Mouse (Mus musculus): Measurements from ENCODE around the gene Pdzd4. TPM values are rescaled to one million over a fixed set of nuclear protein-coding genes. Genes with fewer than 3 reads are reported as not detected.
A peak's percentile ranks its signal among the peaks of the same experiment; 100 is the strongest.

Gene Pdzd4
- polyA plus RNA-seq (2015; fragmentation: Nextera tagmentation; extraction: Ambion mirVana): 1.2 and 1.6 TPM in 2 replicates

DNA sequence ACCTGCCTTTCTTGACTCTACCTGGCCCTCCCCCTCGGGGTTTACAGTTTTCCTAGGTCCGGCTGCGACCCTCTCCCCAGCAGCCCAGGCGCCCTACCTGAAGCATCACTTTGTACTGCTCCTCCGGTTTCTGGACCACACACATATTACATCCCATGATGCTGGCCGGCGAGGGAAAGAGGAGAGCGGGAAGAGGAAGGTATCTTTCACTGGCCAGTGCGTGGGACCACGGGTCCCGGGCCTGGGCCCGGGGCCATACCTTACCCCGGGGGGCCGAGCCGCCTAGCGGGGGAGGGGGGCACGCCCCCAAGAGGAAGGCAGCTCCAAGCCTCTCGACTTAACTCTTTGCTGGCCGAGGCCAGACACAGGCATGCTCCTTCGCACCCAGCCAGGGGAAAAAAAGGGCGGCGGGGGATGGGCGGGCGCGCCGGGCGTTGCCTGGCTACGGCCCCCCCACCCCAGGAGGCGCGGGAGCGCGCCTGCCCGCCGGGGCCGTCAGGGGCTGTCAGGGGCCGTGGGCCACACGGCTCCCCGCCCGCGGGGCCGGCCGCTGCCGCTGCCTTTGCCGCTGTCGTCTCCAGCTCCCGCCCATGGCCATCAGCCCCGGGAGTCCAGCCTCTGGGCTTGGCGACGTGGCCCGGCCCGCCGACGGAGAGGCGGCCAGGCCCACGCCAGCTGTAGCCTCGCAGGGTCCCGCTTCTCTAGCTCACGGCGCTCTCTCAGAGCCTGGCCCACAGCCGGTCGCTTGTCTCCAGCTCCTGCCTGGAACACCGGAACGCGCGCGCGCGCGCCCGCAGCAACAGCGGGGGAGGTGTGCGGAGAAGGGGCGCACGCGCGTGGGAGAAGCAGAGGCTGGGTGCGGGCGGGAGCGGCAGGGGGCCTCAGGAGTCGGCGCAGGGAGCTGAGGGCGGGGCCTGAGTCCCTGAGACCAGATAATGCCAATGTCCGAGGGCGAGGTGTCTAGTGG is at the start of gene Pdzd4:
TSS of gene Pdzd4 (minus strand) at position 785 of the 967 bp plus-strand sequence.
- peak within 1 kb of the TSS; percentile 63 for H3K4me3 ChIP-seq
- peak; percentile 90 for ATAC-seq (ENCODE audit: low FRiP score, low read depth)
- peaks cover 33% of the 10 kb centered on the region for H3K27me3 ChIP-seq
- no peaks in the 10 kb centered on the region for H3K36me3 ChIP-seq
- H3K4me2 ChIP-seq (replicated peaks): peak within 1 kb of the TSS; percentile 74
- H3K27ac ChIP-seq: peak within 1 kb of the TSS; percentile 67; the same call in 1 of the 2 replicates
- WGBS: 15% methylated on average over 67 of the region's 84 CpGs
- no peaks in the 10 kb centered on the region for H3K9me3 ChIP-seq
- H3K9ac ChIP-seq: peak within 1 kb of the TSS; percentile 83
- H3K4me1 ChIP-seq: 0 out of 2 replicates have a peak, but pooled peaks cover 4% of the 10 kb centered on the region

DNA sequence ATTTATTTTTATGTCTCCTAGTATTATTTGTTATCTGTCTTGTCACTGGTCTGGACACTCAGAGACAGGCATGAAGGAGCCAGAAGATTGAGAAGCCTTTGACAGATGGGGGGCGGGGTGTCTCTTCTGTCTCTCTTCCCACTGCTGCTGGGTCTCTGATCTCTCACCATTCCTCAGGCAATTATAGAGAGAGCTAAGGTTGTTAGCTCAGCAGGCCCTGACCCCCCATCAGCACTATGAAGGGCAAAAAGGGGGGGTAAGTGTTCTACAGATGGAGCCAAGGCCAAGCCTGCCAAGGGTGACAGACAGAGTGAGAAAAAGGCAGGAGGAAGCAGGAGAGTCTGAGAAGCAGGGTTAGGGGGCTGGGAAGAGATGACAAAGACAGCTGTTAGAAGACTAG is 47.2 kb upstream of the Pdzd4 start:
- no peak overlapping the region for H3K4me3 ChIP-seq
- no peak overlapping the region for H3K4me2 ChIP-seq (replicated peaks)
- H3K4me1 ChIP-seq: no peaks in the 10 kb centered on the region
- ATAC-seq (ENCODE audit: low FRiP score, low read depth): no peak
- H3K27me3 ChIP-seq: no peaks in the 10 kb centered on the region
- 50% methylated on average over 1 of the region's 1 CpGs for WGBS
- H3K36me3 ChIP-seq: no peaks in the 10 kb centered on the region
- no peak overlapping the region for H3K27ac ChIP-seq
- H3K9ac ChIP-seq: no peak overlapping the region
- no peaks in the 10 kb centered on the region for H3K9me3 ChIP-seq

DNA sequence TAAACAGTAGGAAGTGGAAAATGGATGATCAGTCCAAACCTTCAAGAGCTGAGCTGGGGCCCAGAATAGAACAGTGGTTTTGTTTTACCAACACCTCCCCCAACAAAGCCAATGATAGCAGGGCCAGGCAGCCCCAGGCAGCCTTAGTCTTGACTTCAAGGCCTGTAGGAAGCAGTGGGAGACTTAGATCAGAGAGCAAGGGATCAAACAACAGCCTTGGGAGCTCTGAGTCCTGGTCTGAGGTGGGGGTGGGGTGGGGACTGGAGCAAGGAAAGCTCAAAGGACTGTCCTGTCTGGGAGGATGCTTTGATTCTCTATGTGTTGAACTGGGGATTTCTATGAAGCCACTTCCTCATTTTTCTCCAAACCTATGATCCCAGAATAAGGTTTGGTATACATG is 46.7 kb upstream of the Pdzd4 start:
- H3K4me1 ChIP-seq: no peaks in the 10 kb centered on the region
- H3K9me3 ChIP-seq: no peaks in the 10 kb centered on the region
- H3K27ac ChIP-seq: no peak overlapping the region
- H3K4me3 ChIP-seq: no peak overlapping the region
- no peak overlapping the region for H3K9ac ChIP-seq
- H3K27me3 ChIP-seq: no peaks in the 10 kb centered on the region
- no peak overlapping the region for H3K4me2 ChIP-seq (replicated peaks)
- no peak for ATAC-seq (ENCODE audit: low FRiP score, low read depth)
- no peaks in the 10 kb centered on the region for H3K36me3 ChIP-seq

DNA sequence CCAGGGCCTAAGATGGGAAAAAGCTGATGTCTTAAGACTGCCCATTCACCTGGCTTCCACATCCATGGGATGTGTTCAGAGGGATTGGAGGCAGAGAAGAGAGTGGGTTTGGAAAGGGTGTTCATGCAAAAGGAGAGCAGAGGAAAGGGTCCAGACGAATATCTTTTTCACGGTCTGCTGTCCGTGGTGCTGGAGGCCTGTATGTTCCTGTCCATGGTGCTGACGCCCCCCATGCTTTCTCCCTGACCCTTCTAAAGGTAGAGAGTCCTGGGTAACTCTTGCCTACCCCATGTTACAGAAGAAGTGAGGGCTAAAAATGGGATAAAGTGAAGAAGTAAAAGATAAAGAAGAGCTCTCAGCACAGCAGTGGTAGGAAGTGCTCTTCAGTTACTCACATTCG is 44.6 kb upstream of the Pdzd4 start:
- Histone ChIP-seq H3K27ac (no peak overlapping the region), H3K4me1 (no peaks in the 10 kb centered on the region), H3K4me2 (replicated peaks) (no peak overlapping the region), H3K9me3 (no peaks in the 10 kb centered on the region), H3K36me3 (no peaks in the 10 kb centered on the region), H3K4me3 (no peak overlapping the region), H3K9ac (no peak overlapping the region), H3K27me3 (no peaks in the 10 kb centered on the region)
- no peak for ATAC-seq (ENCODE audit: low FRiP score, low read depth)
- 10% methylated on average over 5 of the region's 5 CpGs for WGBS

DNA sequence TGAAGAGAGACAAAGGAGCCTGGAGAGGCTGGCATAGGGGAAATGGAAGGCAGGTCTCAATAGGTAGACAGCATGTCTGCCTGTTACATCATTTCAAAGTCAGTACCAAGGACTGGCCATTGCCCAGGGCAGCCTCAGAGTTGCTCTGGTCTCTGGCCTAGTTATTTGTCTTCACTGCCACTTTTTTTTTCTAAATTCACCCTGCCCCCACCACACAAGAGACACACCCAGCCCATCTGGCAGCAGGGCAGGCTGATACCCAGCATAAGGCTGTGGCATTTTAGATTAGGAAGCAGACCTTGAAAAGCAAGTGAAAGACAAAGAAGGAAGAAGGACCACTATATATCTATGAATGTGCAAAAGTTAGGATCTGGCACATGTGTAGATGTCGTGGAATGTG is 43.1 kb upstream of the Pdzd4 start:
- Histone ChIP-seq H3K9ac (no peak overlapping the region), H3K9me3 (no peaks in the 10 kb centered on the region), H3K27ac (no peak overlapping the region), H3K4me2 (replicated peaks) (no peak overlapping the region), H3K4me1 (no peaks in the 10 kb centered on the region), H3K4me3 (no peak overlapping the region), H3K36me3 (no peaks in the 10 kb centered on the region), H3K27me3 (no peaks in the 10 kb centered on the region)
- ATAC-seq (ENCODE audit: low FRiP score, low read depth): no peak
- 73% methylated on average over 1 of the region's 1 CpGs for WGBS

DNA sequence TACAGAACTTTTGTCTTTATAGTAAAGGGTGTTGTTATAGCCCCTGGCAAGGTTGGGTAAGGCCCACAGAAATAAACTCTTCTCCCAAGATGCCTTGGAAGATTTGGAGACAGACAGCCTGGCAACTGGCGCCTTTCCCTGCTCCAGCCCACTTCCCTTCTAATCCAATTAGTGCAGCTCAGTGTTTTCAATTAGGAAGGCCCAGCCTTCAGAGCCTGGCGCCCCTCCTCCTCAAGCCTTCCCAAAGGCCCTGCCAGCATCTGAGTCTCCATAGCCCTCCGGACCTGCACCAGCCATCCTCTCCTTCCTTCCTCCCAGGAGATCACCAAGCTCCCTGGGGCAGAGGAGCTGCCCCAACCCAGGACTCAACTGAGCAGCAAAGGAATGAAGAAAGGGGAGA is 42.5 kb upstream of the Pdzd4 start:
- H3K9ac ChIP-seq: no peak overlapping the region
- H3K9me3 ChIP-seq: no peaks in the 10 kb centered on the region
- no peaks in the 10 kb centered on the region for H3K36me3 ChIP-seq
- no peaks in the 10 kb centered on the region for H3K4me1 ChIP-seq
- WGBS: 25% methylated on average over 3 of the region's 3 CpGs
- H3K27ac ChIP-seq: no peak overlapping the region
- no peaks in the 10 kb centered on the region for H3K27me3 ChIP-seq
- no peak overlapping the region for H3K4me2 ChIP-seq (replicated peaks)
- H3K4me3 ChIP-seq: no peak overlapping the region
- no peak for ATAC-seq (ENCODE audit: low FRiP score, low read depth)

DNA sequence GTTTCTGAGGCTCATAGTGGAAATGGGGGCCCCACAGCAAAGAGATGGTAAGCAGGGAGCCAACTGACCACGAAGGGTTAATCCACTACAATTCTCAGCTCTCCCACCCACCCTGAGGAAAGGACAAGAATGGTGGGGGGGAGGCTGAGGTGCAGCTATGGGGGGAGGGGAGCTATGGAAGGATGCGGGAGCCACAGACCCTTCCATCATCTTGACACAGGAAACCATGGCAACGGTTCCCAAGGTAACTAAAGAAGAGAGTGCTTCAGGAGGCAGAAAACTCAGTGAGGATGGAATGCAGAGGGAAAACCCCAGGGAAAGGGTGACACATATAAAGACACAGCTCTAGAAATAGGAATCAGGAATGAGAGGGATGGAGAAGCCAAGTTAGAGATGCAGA is 39.9 kb upstream of the Pdzd4 start:
- H3K27ac ChIP-seq: no peak overlapping the region
- H3K4me3 ChIP-seq: no peak overlapping the region
- H3K27me3 ChIP-seq: no peaks in the 10 kb centered on the region; the same call in 1 of the 2 replicates
- no peaks in the 10 kb centered on the region for H3K9me3 ChIP-seq
- no peak overlapping the region for H3K4me2 ChIP-seq (replicated peaks)
- H3K9ac ChIP-seq: no peak overlapping the region
- H3K36me3 ChIP-seq: no peaks in the 10 kb centered on the region
- 50% methylated on average over 3 of the region's 3 CpGs for WGBS
- ATAC-seq (ENCODE audit: low FRiP score, low read depth): no peak
- H3K4me1 ChIP-seq: no peaks in the 10 kb centered on the region

DNA sequence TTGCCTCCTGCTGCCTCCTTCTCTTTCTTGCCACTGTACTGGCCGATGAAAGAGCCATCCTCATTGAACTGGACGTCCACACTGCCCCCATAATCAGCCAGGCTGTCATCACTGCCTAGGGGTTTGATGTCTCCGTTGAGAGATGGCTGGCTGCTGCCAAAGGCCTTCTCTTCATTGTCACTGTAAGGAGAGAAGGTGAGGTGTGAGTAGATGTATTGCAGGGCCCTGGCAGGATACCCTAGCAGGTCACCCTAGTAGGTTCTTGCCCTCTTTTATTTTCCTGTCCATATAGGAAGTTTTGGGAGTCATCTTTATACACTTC is 30.3 kb upstream of the Pdzd4 start:
- Histone ChIP-seq H3K4me1 (no peaks in the 10 kb centered on the region), H3K9ac (no peak overlapping the region), H3K36me3 (no peaks in the 10 kb centered on the region), H3K4me2 (replicated peaks) (no peak overlapping the region), H3K9me3 (no peaks in the 10 kb centered on the region), H3K27ac (no peak overlapping the region), H3K4me3 (no peak overlapping the region), H3K27me3 (no peaks in the 10 kb centered on the region)
- 71% methylated on average over 3 of the region's 3 CpGs for WGBS
- no peak for ATAC-seq (ENCODE audit: low FRiP score, low read depth)

DNA sequence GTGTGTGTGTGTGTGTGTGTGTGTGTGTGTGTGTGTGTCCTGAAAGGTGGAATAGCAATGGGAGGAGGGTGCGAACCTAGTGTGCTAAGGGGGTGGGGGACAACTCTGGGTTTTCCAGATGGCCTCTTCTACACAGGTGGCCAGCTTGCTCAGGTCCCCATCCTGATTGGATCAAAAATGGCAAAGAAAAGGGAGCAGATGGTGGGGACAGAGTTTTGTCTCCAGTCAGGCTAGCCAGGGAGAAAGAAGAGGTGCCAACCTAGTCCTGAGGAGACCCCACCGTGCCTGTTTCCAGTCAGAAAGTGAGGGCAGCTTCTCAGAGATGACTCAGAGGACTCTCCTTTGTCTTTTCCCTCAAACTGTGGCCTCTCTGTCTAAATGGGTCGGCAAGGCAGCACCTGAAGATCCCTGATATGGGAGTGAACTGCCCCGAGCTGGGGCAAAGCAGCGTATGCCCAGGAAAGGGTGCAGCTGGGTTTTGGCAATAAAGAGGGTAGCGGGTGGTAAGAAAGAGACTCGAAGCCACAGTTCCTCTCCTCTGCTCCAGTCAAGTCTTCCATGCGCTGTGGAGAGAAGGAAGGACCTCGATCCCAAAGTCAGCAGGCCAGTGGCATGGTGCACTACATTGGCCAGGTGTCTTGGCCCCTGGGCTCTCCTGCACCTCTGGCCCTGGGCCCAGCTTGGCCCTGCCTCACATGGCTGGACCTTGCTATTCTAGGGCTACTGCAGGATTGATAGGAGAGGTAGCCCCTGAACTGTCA is 29.7 kb upstream of the Pdzd4 start:
- Histone ChIP-seq H3K27me3 (no peaks in the 10 kb centered on the region), H3K9me3 (no peaks in the 10 kb centered on the region), H3K9ac (no peak overlapping the region), H3K4me1 (no peaks in the 10 kb centered on the region), H3K4me2 (replicated peaks) (no peak overlapping the region), H3K27ac (no peak overlapping the region), H3K4me3 (no peak overlapping the region), H3K36me3 (no peaks in the 10 kb centered on the region)
- WGBS: 80% methylated on average over 9 of the region's 9 CpGs
- no peak for ATAC-seq (ENCODE audit: low FRiP score, low read depth)

DNA sequence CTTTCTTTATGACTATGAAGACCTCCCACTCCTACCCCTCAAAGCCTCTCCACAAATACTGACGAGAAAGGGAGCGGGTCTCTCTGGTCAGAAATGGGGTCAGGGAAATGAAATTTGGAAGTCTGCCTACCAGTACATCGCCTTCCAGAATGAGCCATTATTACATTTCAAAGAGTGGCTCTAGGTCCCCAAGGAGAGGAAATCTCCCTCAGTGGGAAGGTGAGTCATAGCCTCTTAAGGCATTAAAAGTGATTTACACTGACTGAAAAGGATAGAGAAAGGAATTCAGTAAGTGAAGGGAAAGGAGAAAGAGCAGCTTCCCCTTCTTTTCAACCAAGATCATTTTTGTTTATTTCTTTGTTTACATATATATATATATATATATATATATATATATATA is 11.9 kb upstream of the Pdzd4 start:
- Histone ChIP-seq H3K4me3 (no peak overlapping the region), H3K27ac (no peak overlapping the region), H3K9me3 (no peaks in the 10 kb centered on the region), H3K4me2 (replicated peaks) (no peak overlapping the region), H3K27me3 (no peaks in the 10 kb centered on the region), H3K9ac (no peak overlapping the region), H3K36me3 (no peaks in the 10 kb centered on the region), H3K4me1 (no peaks in the 10 kb centered on the region)
- 76% methylated on average over 3 of the region's 3 CpGs for WGBS
- no peak for ATAC-seq (ENCODE audit: low FRiP score, low read depth)

DNA sequence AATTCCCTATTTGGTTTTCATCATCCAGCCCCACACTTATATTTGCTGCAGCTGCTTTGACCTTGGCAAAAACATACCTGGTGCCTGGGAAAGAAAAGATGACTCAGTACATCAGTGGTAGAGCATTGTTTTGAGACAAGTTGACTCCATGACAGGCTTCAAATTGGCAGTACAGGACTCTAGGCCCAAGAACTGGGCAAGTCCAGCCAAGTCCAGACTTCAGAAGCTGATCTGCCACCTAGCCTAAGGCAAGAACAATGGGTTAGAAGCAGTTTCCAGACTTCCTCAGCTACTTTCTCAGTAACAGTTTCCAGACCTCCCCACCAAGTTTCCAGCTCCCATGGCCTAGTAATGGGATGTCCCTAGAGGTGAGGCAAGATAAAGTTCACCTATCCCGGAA is 11.0 kb upstream of the Pdzd4 start:
- no peak overlapping the region for H3K9ac ChIP-seq

DNA sequence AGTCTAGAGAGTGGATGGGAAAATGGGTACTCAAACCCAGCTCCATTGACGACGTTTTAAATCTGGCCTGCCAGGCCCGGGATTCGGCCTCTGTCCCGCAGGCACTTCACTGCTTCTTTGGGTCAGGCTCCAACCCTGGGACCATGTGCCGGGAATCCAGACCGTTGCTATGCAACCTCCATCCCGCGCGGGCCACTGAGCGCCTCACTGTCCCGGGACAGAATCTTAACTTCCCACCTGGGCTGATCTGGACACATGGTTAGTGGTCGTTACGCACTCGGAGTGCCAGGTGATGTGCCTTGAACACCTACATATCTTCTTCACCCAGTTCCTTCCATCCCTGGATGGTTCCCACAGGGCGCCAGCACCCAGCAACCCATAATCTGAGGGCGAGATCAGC is 1.0 kb downstream of the Pdzd4 start:
- Histone ChIP-seq H3K27ac (no peak overlapping the region), H3K4me3 (peak overlapping the region; percentile 63), H3K4me1 (0 out of 2 replicates have a peak, but pooled peaks cover 4% of the 10 kb centered on the region), H3K36me3 (no peaks in the 10 kb centered on the region), H3K27me3 (peaks cover 33% of the 10 kb centered on the region), H3K9ac (peak overlapping the region; percentile 83), H3K4me2 (replicated peaks) (peak overlapping the region; percentile 74), H3K9me3 (no peaks in the 10 kb centered on the region)
- 0 out of 2 replicates have a peak, but pooled peaks have one; percentile 37 for ATAC-seq (ENCODE audit: low FRiP score, low read depth)
- 18% methylated on average over 17 of the region's 17 CpGs for WGBS

More for the DNA sequence above, 11.0 kb upstream of the Pdzd4 start:
- Histone ChIP-seq H3K27ac (no peak overlapping the region), H3K4me1 (no peaks in the 10 kb centered on the region), H3K27me3 (no peaks in the 10 kb centered on the region), H3K9me3 (no peaks in the 10 kb centered on the region), H3K4me2 (replicated peaks) (no peak overlapping the region), H3K4me3 (no peak overlapping the region), H3K36me3 (no peaks in the 10 kb centered on the region)
- 83% methylated on average over 1 of the region's 1 CpGs for WGBS
- ATAC-seq (ENCODE audit: low FRiP score, low read depth): no peak
